Mouse (Mus musculus) forebrain, embryonic 10.5 days (tissue): ENCODE data around the gene Gm38119. TPM values are rescaled to one million over a fixed set of nuclear protein-coding genes. Genes with fewer than 3 reads are reported as not detected.
"Not testable (repeated sequence)": the region's sequence is repeated elsewhere in the genome, so short reads cannot be mapped to it uniquely, and the experiment has no call there.

Experiments
- DNase-seq: peaks from one replicate; pipeline ENCODE4 v3.0.0-alpha.2; 2017; ENCODE audit warnings: low spot score; ENCODE audit errors: extremely low spot score
- H3K27ac ChIP-seq: fragments of 300-500 bp; sonication (generic); 2 replicates; pipeline ENCODE4 v1.5.1; 2016; ENCODE audit warnings: mild to moderate bottlenecking
- H3K27me3 ChIP-seq: fragments of 300-500 bp; sonication (generic); 2 replicates; pipeline ENCODE4 v1.6.1; 2016; ENCODE audit warnings: mild to moderate bottlenecking; ENCODE audit not compliant: poor library complexity, severe bottlenecking
- H3K36me3 ChIP-seq: fragments of 300-500 bp; sonication (generic); replicated peaks from 2 replicates; pipeline ENCODE4 v1.6.1; 2016; ENCODE audit warnings: mild to moderate bottlenecking, moderate library complexity
- H3K4me1 ChIP-seq: fragments of 300-500 bp; sonication (generic); 2 replicates; pipeline ENCODE4 v1.6.1; 2016
- H3K4me3 ChIP-seq: fragments of 300-500 bp; sonication (generic); 2 replicates; pipeline ENCODE4 v1.5.1; 2016; ENCODE audit warnings: mild to moderate bottlenecking, moderate library complexity
- H3K9me3 ChIP-seq: fragments of 300-500 bp; sonication (generic); 2 replicates; pipeline ENCODE4 v1.6.1; 2016; ENCODE audit warnings: mild to moderate bottlenecking, moderate library complexity
- WGBS: fragments of 180-500 bp; shearing (Covaris S2); methylation state at CpG from one replicate; pipeline ENCODE4 v1.1.7; 2016; 5-methylcytosine and 5-hydroxymethylcytosine counted together
- polyA plus RNA-seq: library from polyadenylated mRNA; unstranded; fragments of >200 nt; fragmentation: Nextera tagmentation; extraction: Ambion mirVana; gene quantifications from 2 replicates; pipeline ENCODE4 v1.2.1, GENCODE M21; 2016

The Gm38119 gene
- not detected in 2 replicates for polyA plus RNA-seq

GRCm38 (mm10) chr3:92738996-92739395 lies at the start of gene Gm38119:
Gene Gm38119 (minus strand): TSS chr3:92739096.
- no peak for DNase-seq
- Histone ChIP-seq H3K9me3 (no peaks in the 10 kb centered on the region), H3K27me3 (no peaks in the 10 kb centered on the region), H3K4me3 (no peak within 1 kb of the TSS), H3K4me1 (no peaks in the 10 kb centered on the region), H3K27ac (no peak within 1 kb of the TSS), H3K36me3 (no peaks in the 10 kb centered on the region)
- WGBS: 93% methylated on average over 1 of the region's 1 CpGs

DNA sequence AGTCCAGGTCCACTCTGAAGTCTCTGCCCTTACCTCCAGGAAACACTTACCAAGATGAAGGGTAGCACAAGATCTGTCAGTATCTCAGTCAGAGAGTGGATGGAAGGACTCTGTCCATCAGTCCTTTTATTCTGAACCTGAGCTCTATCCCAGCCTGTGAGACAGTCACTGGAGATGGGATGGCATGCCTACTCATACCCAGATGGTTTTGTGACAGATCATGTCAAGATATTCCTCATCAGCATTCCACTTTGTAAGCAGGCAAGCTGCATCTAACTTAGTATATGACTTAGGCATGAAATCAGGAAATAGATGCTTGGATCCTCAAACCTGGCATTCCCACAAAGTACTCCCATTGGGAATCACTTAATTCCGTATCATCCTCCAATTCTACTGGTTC lies 39.9 kb upstream of the Gm38119 start, which contains the start of gene Lce1i:
Gene Lce1i, minus strand, starts transcription at position 101 of the 400 bp plus-strand sequence.
- DNase-seq: no peak
- H3K4me3 ChIP-seq: no peak within 1 kb of the TSS
- H3K36me3 ChIP-seq: no peaks in the 10 kb centered on the region
- H3K27me3 ChIP-seq: no peaks in the 10 kb centered on the region
- no peaks in the 10 kb centered on the region for H3K9me3 ChIP-seq
- H3K4me1 ChIP-seq: no peaks in the 10 kb centered on the region
- no peak within 1 kb of the TSS for H3K27ac ChIP-seq
- 88% methylated on average over 1 of the region's 1 CpGs for WGBS

GRCm38 (mm10) chr3:92771573-92771972 lies 32.7 kb upstream of the Gm38119 start:
- Histone ChIP-seq H3K27ac (no peak overlapping the region), H3K36me3 (no peaks in the 10 kb centered on the region), H3K27me3 (no peaks in the 10 kb centered on the region), H3K9me3 (no peaks in the 10 kb centered on the region), H3K4me1 (no peaks in the 10 kb centered on the region), H3K4me3 (no peak overlapping the region)
- 26% methylated on average over 3 of the region's 3 CpGs for WGBS
- no peak for DNase-seq

- Histone ChIP-seq H3K27ac (no peak within 1 kb of the TSS), H3K27me3 (no peaks in the 10 kb centered on the region), H3K9me3 (no peaks in the 10 kb centered on the region), H3K4me3 (no peak within 1 kb of the TSS), H3K36me3 (no peaks in the 10 kb centered on the region), H3K4me1 (no peaks in the 10 kb centered on the region)
- 94% methylated on average over 1 of the region's 1 CpGs for WGBS
- no peak for DNase-seq
Observed at GRCm38 (mm10) chr3:92764965-92765364, 26.1 kb upstream of the Gm38119 start, which contains the start of gene Lce1h. Gene Lce1h (minus strand): TSS chr3:92765065.

GRCm38 (mm10) chr3:92753197-92753596 lies 14.3 kb upstream of the Gm38119 start:
- Histone ChIP-seq H3K4me1 (no peaks in the 10 kb centered on the region), H3K27me3 (no peaks in the 10 kb centered on the region), H3K4me3 (no peak overlapping the region), H3K27ac (no peak overlapping the region), H3K9me3 (no peaks in the 10 kb centered on the region), H3K36me3 (no peaks in the 10 kb centered on the region)
- no peak for DNase-seq
- 50% methylated on average over 3 of the region's 3 CpGs for WGBS

DNA sequence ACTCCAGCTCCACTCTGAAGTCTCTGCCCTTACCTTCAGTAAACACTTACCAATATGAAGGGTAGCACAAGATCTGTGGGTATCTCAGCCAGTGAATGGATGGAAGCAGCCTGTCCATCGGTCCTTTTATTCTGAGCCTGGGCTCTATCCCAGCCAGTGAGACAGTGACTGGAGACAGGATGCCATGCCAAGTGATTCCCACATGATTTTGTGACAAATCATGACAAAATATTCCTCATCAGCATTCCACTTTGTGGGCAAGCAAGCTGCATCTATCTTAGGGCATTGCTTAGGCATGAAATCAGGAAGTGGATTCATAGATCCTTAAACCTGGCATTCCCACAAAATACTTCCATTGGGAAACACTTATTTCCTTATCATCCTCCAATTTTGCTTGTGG lies 13.3 kb upstream of the Gm38119 start, which contains the start of gene Lce1g:
Gene Lce1g, minus strand, starts transcription at position 101 of the 400 bp plus-strand sequence.
- WGBS: 96% methylated on average over 1 of the region's 1 CpGs
- DNase-seq: no peak
- Histone ChIP-seq H3K4me1 (no peaks in the 10 kb centered on the region), H3K27me3 (no peaks in the 10 kb centered on the region), H3K9me3 (no peaks in the 10 kb centered on the region), H3K4me3 (no peak within 1 kb of the TSS), H3K36me3 (no peaks in the 10 kb centered on the region), H3K27ac (no peak within 1 kb of the TSS)

GRCm38 (mm10) chr3:92722631-92723030 lies 16.3 kb downstream of the Gm38119 start:
- no peak overlapping the region for H3K27ac ChIP-seq
- no peaks in the 10 kb centered on the region for H3K4me1 ChIP-seq
- H3K36me3 ChIP-seq: no peaks in the 10 kb centered on the region
- no peak for DNase-seq
- 94% methylated on average over 5 of the region's 5 CpGs for WGBS
- no peaks in the 10 kb centered on the region for H3K9me3 ChIP-seq
- no peaks in the 10 kb centered on the region for H3K27me3 ChIP-seq
- no peak overlapping the region for H3K4me3 ChIP-seq

GRCm38 (mm10) chr3:92720250-92720649 lies 18.6 kb downstream of the Gm38119 start, which contains the start of gene Lce1f:
Gene Lce1f (minus strand): TSS chr3:92720350.
- H3K27ac ChIP-seq: no peak within 1 kb of the TSS
- no peak within 1 kb of the TSS for H3K4me3 ChIP-seq
- no peaks in the 10 kb centered on the region for H3K9me3 ChIP-seq
- H3K27me3 ChIP-seq: no peaks in the 10 kb centered on the region
- H3K4me1 ChIP-seq: no peaks in the 10 kb centered on the region
- no peaks in the 10 kb centered on the region for H3K36me3 ChIP-seq
- WGBS: 80% methylated on average over 3 of the region's 3 CpGs
- no peak for DNase-seq

DNA sequence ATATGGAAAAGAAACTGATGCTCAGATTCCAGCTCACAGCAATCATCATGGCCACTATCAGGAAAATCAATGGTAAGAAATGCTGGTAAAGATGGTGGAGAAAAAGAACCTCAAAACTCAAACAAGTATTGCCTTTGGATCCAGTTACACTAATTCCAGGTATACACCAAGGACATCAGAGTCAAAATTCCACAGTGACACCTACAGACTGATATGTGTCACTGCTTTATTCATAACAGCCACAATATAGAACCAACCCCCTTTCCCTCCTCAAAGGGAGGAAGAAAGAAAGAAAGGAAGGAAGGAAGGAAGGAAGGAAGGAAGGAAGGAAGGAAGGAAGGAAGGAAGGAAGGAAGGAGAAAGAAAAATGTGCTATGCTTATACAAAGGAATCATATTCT lies 23.8 kb downstream of the Gm38119 start:
- no peaks in the 10 kb centered on the region for H3K4me1 ChIP-seq
- no peak overlapping the region for H3K27ac ChIP-seq
- no peaks in the 10 kb centered on the region for H3K27me3 ChIP-seq
- no peaks in the 10 kb centered on the region for H3K36me3 ChIP-seq
- H3K9me3 ChIP-seq: no peaks in the 10 kb centered on the region
- no peak for DNase-seq
- no peak overlapping the region for H3K4me3 ChIP-seq

- H3K27ac ChIP-seq: no peak within 1 kb of the TSS
- H3K9me3 ChIP-seq: no peaks in the 10 kb centered on the region
- 87% methylated on average over 2 of the region's 2 CpGs for WGBS
- no peaks in the 10 kb centered on the region for H3K4me1 ChIP-seq
- H3K36me3 ChIP-seq: no peaks in the 10 kb centered on the region
- DNase-seq: no peak
- no peak within 1 kb of the TSS for H3K4me3 ChIP-seq
- no peaks in the 10 kb centered on the region for H3K27me3 ChIP-seq
Observed at GRCm38 (mm10) chr3:92708974-92709373, 29.9 kb downstream of the Gm38119 start, which contains the start of gene Lce1e. Gene Lce1e (minus strand): TSS chr3:92709074.

- no peaks in the 10 kb centered on the region for H3K36me3 ChIP-seq
- no peak for DNase-seq
- no peak overlapping the region for H3K4me3 ChIP-seq
- no peaks in the 10 kb centered on the region for H3K27me3 ChIP-seq
- H3K9me3 ChIP-seq: no peaks in the 10 kb centered on the region
- H3K27ac ChIP-seq: no peak overlapping the region
- H3K4me1 ChIP-seq: no peaks in the 10 kb centered on the region
- WGBS: 45% methylated on average over 1 of the region's 1 CpGs
Observed at GRCm38 (mm10) chr3:92694613-92695012, 44.3 kb downstream of the Gm38119 start.

DNA sequence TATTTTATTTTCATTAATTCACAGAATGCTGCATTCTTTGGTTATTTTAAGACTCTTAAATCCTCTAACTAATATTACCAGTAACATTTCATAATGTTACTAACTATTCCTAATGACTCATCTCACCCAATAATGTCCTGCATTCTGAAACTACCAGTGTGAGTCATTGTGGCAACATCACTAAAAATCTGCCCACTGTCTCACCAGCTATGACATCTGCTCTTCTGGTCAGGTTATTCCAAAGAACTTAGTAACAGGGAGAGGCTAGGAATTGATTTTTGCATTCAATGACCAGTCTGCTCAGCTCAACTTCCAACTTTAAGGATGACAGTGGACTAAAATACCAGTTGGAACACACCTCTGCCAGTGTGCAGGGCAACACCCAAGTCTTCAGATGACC lies 47.2 kb downstream of the Gm38119 start:
- Histone ChIP-seq H3K27me3 (no peaks in the 10 kb centered on the region), H3K4me3 (no peak overlapping the region), H3K27ac (no peak overlapping the region), H3K4me1 (no peaks in the 10 kb centered on the region), H3K9me3 (no peaks in the 10 kb centered on the region), H3K36me3 (no peaks in the 10 kb centered on the region)
- no peak for DNase-seq

DNA sequence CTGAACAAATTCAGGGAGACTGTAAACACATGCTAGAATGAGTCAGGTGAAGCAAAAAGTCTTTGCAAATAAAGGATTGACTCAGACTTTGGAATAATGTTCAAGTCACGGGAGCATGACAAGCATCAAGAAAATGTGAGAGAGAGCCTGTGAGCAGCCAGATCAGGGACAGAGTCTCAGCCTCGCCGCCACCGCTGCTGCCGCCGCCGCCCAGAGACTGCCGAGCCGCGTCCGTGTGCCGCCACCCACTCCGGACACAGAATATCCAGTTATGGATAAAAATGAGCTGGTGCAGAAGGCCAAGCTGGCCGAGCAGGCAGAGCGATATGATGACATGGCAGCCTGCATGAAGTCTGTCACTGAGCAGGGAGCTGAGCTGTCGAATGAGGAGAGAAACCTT lies 49.7 kb downstream of the Gm38119 start:
- not testable (repeated sequence) for H3K27me3 ChIP-seq, H3K4me1 ChIP-seq, H3K9me3 ChIP-seq, H3K27ac ChIP-seq, H3K4me3 ChIP-seq, H3K36me3 ChIP-seq, DNase-seq
- WGBS: 86% methylated on average over 16 of the region's 16 CpGs
